Comparison of ENCODE assay signal across 23 mouse cellular contexts in genomic region chr7:62851471-62851870, GRCm38 (mm10). TPM values are rescaled to one million over a fixed set of nuclear protein-coding genes. Genes with fewer than 3 reads are reported as not detected.
"Had no signal": no experiment of that assay in that cellular context is flagged by ENCODE, and none has a peak within 500 bp of the region (broad histone marks: within the 10 kb centered on the region; RNA-seq: fewer than 3 reads in every experiment).

No protein-coding gene starts in this region.

- H3K4me1 ChIP-seq: neural tube, embryonic 15.5 days; stomach, embryonic 15.5 days had no signal

- H3K27ac ChIP-seq: neural tube, embryonic 15.5 days; stomach, embryonic 15.5 days; stomach, postnatal 0 days had no signal

- H3K9me3 ChIP-seq: stomach, embryonic 15.5 days had no signal

- DNase-seq: retina, postnatal 1 day; right cerebral cortex, adult 18-20 months; right cerebral cortex, postnatal 14 days; right cerebral cortex, postnatal 25 days; right cerebral cortex, postnatal 4 days; spleen, adult 18-20 months; thymus, adult 18-20 months; thymus, adult 2 months; thymus, postnatal 14 days; thymus, postnatal 25 days; thymus, postnatal 36 days; thymus, postnatal 4 days had no signal

- H3K9ac ChIP-seq: neural tube, embryonic 15.5 days; stomach, embryonic 15.5 days had no signal

- H3K4me3 ChIP-seq: neural tube, embryonic 15.5 days; stomach, embryonic 15.5 days had no signal

- H3K36me3 ChIP-seq: neural tube, embryonic 15.5 days; stomach, embryonic 15.5 days had no signal

- H3K27me3 ChIP-seq: neural tube, embryonic 15.5 days; stomach, embryonic 15.5 days had no signal

RNA-seq across cellular contexts. Expression of gene A26c2, which starts 28.0 kb away (rescaled TPM):
- total RNA-seq: neutrophil, adult 5-6 weeks had no signal
- polyA plus RNA-seq: neural tube, embryonic 14.5 days; neural tube, embryonic 15.5 days; small intestine, adult 2 months; spleen, adult 2 months; stomach, embryonic 14.5 days; stomach, embryonic 15.5 days; stomach, embryonic 16.5 days; stomach, postnatal 0 days; thymus, adult 2 months; thymus, postnatal 0 days; urinary bladder, adult 2 months had no signal
